Mouse (Mus musculus): ENCODE data around the gene Anapc10.

DNA sequence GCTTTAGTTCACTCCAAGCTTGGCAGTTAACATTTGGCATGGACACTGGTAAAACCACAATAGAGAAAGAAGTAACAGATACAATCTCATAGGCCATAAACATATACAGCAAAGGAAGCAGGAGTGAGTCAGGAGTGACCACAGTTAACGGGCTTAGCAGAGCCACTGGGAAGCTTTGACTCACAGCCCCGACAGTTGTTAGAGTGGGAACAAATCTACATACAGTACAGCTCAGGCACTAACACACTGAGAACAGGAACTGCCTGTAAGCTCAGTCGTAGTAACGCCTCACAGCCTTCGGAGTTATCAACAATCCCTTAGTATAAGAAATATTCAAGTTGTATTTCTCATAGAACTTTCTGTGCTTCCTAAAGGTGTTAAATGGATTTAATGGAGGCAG lies 32.6 kb upstream of the Anapc10 start:
- TF ChIP-seq MYOG (IDR thresholded peaks at IDR 0.05; ENCODE audit: control insufficient read depth in 1 of 3, insufficient read depth in 1 of 3, insufficient read length in 2 of 3, low read depth in 2 of 3) (peak in 1 of 3 experiments; percentile 9), POLR2A (IDR thresholded peaks at IDR 0.05; ENCODE audit: insufficient read length, low read depth) (no peak), E2F4 (IDR thresholded peaks at IDR 0.05; ENCODE audit: insufficient read depth) (no peak), TCF12 (IDR thresholded peaks at IDR 0.05; ENCODE audit: insufficient read depth, poor library complexity, severe bottlenecking) (no peak), POLR2AphosphoS2 (IDR thresholded peaks at IDR 0.05; ENCODE audit: insufficient read length, low read depth) (peak; percentile 49)
